Mouse (Mus musculus) embryonic fibroblast, embryonic 13.5 days (primary cell): ENCODE measurements at regions not wholly inside any gene's neighbourhood (a gene's known extent, or its start where the extent isn't known, plus 50 kb on each side); places are given as distances from the start of the nearest gene placed in this dataset.

ENCODE experiments used
- CTCF ChIP-seq: IDR thresholded peaks from 2 replicates; pipeline ENCODE4 v1.5.1; 2011; ENCODE audit warnings: mild to moderate bottlenecking, control low read depth, low read length, moderate library complexity, borderline replicate concordance; ENCODE audit not compliant: insufficient read depth
- POLR2A ChIP-seq: IDR thresholded peaks from 2 replicates; pipeline ENCODE4 v1.6.1; 2011; ENCODE audit warnings: low read depth, mild to moderate bottlenecking, control low read depth, low read length, moderate library complexity

DNA sequence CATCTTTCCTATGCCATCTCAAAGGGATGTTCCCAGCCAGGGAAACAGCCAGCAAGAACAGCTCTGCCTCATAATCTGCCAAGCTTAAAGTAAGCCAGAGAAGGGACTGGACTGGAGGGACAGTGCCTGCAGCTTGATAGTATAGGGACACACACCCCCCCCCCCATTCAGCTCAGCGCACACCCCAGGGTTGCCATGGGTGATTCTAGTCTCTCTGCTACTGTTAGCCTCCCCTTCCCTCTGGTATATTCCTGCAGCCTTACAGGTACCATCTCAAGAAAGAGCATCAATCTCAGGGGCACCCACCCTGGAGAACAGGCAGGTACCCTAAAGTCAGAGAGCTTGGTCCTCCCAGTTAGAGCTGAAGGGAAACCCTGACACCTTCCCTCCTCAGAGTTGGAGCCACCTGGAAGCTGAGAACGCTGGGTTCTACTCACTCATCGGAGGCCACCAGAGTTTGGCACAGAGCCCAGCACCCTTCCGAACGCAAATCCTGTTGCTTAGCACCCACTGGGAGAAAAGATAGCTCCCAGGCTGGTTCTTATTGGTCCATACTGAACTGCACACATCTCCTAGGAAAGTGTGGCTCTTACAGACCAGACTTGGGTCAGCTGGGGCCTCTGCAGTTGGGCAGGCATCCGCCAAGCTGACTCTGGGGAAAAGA is 79.5 kb downstream of the Gm26897 start:
- TF ChIP-seq CTCF (no peak), POLR2A (no peak)
